Mouse (Mus musculus) embryonic facial prominence, embryonic 10.5 days (tissue): ENCODE data around the gene Spint4. TPM values are rescaled to one million over a fixed set of nuclear protein-coding genes. Genes with fewer than 3 reads are reported as not detected.
"Not testable (repeated sequence)": the region's sequence is repeated elsewhere in the genome, so short reads cannot be mapped to it uniquely, and the experiment has no call there.

Experiments used
- DNase-seq: peaks from one replicate; pipeline ENCODE4 v3.0.0-alpha.2; 2017; ENCODE audit warnings: low spot score
- H3K27ac ChIP-seq: fragments of 300-500 bp; sonication (generic); replicated peaks from 2 replicates; pipeline ENCODE4 v1.5.1; 2016; ENCODE audit warnings: mild to moderate bottlenecking
- H3K27me3 ChIP-seq: fragments of 300-500 bp; sonication (generic); replicated peaks from 2 replicates; pipeline ENCODE4 v1.6.1; 2016; ENCODE audit warnings: low read depth, mild to moderate bottlenecking; ENCODE audit not compliant: poor library complexity, severe bottlenecking
- H3K36me3 ChIP-seq: fragments of 300-500 bp; sonication (generic); replicated peaks from 2 replicates; pipeline ENCODE4 v1.6.1; 2016; ENCODE audit warnings: mild to moderate bottlenecking, moderate library complexity
- H3K4me1 ChIP-seq: fragments of 300-500 bp; sonication (generic); 2 replicates; pipeline ENCODE4 v1.6.1; 2016
- H3K4me3 ChIP-seq: fragments of 300-500 bp; sonication (generic); 2 replicates; pipeline ENCODE4 v1.5.1; 2016; ENCODE audit warnings: mild to moderate bottlenecking, moderate library complexity
- H3K9me3 ChIP-seq: fragments of 300-500 bp; sonication (generic); 2 replicates; pipeline ENCODE4 v1.6.1; 2016; ENCODE audit warnings: mild to moderate bottlenecking
- WGBS: fragments of 180-500 bp; shearing (Covaris S2); methylation state at CpG from one replicate; pipeline ENCODE4 v1.1.7; 2016; 5-methylcytosine and 5-hydroxymethylcytosine counted together
- polyA plus RNA-seq: library from polyadenylated mRNA; unstranded; fragments of >200 nt; fragmentation: Nextera tagmentation; extraction: Ambion mirVana; gene quantifications from 2 replicates; pipeline ENCODE4 v1.2.1, GENCODE M21; 2016

The Spint4 gene
- polyA plus RNA-seq, 1 experiment from 2014 or later, result not detected

- Histone ChIP-seq H3K9me3 (no peaks in the 10 kb centered on the region), H3K27me3 (no peaks in the 10 kb centered on the region), H3K4me3 (no peak overlapping the region), H3K27ac (no peak overlapping the region), H3K4me1 (no peaks in the 10 kb centered on the region), H3K36me3 (no peaks in the 10 kb centered on the region)
- no peak for DNase-seq
- 86% methylated on average over 5 of the region's 5 CpGs for WGBS
Observed at GRCm38 (mm10) chr2:164700959-164701358, 2.7 kb downstream of the Spint4 start.

- DNase-seq, result no peak
- Histone ChIP-seq H3K4me3 (no peak overlapping the region), H3K27me3 (no peaks in the 10 kb centered on the region), H3K27ac (no peak overlapping the region), H3K9me3 (no peaks in the 10 kb centered on the region), H3K4me1 (no peaks in the 10 kb centered on the region), H3K36me3 (no peaks in the 10 kb centered on the region)
- 90% methylated on average over 5 of the region's 5 CpGs for WGBS
Observed at GRCm38 (mm10) chr2:164701761-164702160, 3.5 kb downstream of the Spint4 start.

- WGBS, result 72% methylated on average over 5 of the region's 5 CpGs
- Histone ChIP-seq H3K9me3 (no peaks in the 10 kb centered on the region), H3K27ac (no peak overlapping the region), H3K4me1 (no peaks in the 10 kb centered on the region), H3K36me3 (no peaks in the 10 kb centered on the region), H3K27me3 (no peaks in the 10 kb centered on the region), H3K4me3 (no peak overlapping the region)
- no peak for DNase-seq
Observed at GRCm38 (mm10) chr2:164704235-164704634, 5.9 kb downstream of the Spint4 start.

GRCm38 (mm10) chr2:164705328-164705727, 7.0 kb downstream of the Spint4 start:
- no peaks in the 10 kb centered on the region for H3K36me3 ChIP-seq
- WGBS, result 94% methylated on average over 6 of the region's 6 CpGs
- no peak overlapping the region for H3K4me3 ChIP-seq
- H3K4me1 ChIP-seq, result no peaks in the 10 kb centered on the region
- no peak overlapping the region for H3K27ac ChIP-seq
- DNase-seq, result no peak
- H3K27me3 ChIP-seq, result no peaks in the 10 kb centered on the region
- H3K9me3 ChIP-seq, result no peaks in the 10 kb centered on the region

- Histone ChIP-seq H3K4me3 (no peak overlapping the region), H3K27me3 (no peaks in the 10 kb centered on the region), H3K9me3 (no peaks in the 10 kb centered on the region), H3K27ac (no peak overlapping the region), H3K4me1 (no peaks in the 10 kb centered on the region), H3K36me3 (no peaks in the 10 kb centered on the region)
- 93% methylated on average over 14 of the region's 14 CpGs for WGBS
- no peak for DNase-seq
Observed at GRCm38 (mm10) chr2:164705991-164706390, 7.7 kb downstream of the Spint4 start.

GRCm38 (mm10) chr2:164715005-164715404, 16.7 kb downstream of the Spint4 start, which contains the start of gene Spint5:
TSS of gene Spint5 (plus strand) at chr2:164715305.
- Histone ChIP-seq H3K4me3 (no peak within 1 kb of the TSS), H3K27ac (no peak within 1 kb of the TSS), H3K36me3 (no peaks in the 10 kb centered on the region), H3K27me3 (no peaks in the 10 kb centered on the region), H3K4me1 (no peaks in the 10 kb centered on the region), H3K9me3 (no peaks in the 10 kb centered on the region)
- no peak for DNase-seq
- WGBS, result 77% methylated on average over 6 of the region's 6 CpGs

- not testable (repeated sequence) for H3K36me3 ChIP-seq, DNase-seq, H3K27me3 ChIP-seq, H3K4me3 ChIP-seq, H3K27ac ChIP-seq, H3K9me3 ChIP-seq, H3K4me1 ChIP-seq
- WGBS, result 92% methylated on average over 23 of the region's 23 CpGs
Observed at GRCm38 (mm10) chr2:164716194-164716786, 18.0 kb downstream of the Spint4 start.

GRCm38 (mm10) chr2:164723276-164723675, 25.0 kb downstream of the Spint4 start:
- Histone ChIP-seq H3K27me3 (peaks cover 5% of the 10 kb centered on the region; the same call in 1 of the 2 replicates), H3K9me3 (no peaks in the 10 kb centered on the region), H3K36me3 (no peaks in the 10 kb centered on the region), H3K27ac (no peak overlapping the region), H3K4me1 (no peaks in the 10 kb centered on the region), H3K4me3 (no peak overlapping the region)
- no peak for DNase-seq
- 68% methylated on average over 4 of the region's 4 CpGs for WGBS

- Histone ChIP-seq H3K4me1 (no peaks in the 10 kb centered on the region), H3K9me3 (no peaks in the 10 kb centered on the region), H3K27me3 (peaks cover 5% of the 10 kb centered on the region; the same call in 1 of the 2 replicates), H3K4me3 (no peak overlapping the region), H3K27ac (no peak overlapping the region), H3K36me3 (no peaks in the 10 kb centered on the region)
- peak; percentile 76 for DNase-seq
- 28% methylated on average over 6 of the region's 6 CpGs for WGBS
Observed at GRCm38 (mm10) chr2:164725895-164726619, 27.8 kb downstream of the Spint4 start.

GRCm38 (mm10) chr2:164731719-164732118, 33.4 kb downstream of the Spint4 start:
- 83% methylated on average over 5 of the region's 5 CpGs for WGBS

GRCm38 (mm10) chr2:164733259-164733658, 35.0 kb downstream of the Spint4 start:
- WGBS, result 87% methylated on average over 2 of the region's 2 CpGs
- Histone ChIP-seq H3K27me3 (no peaks in the 10 kb centered on the region), H3K27ac (no peak overlapping the region), H3K4me3 (no peak overlapping the region), H3K9me3 (no peaks in the 10 kb centered on the region), H3K36me3 (no peaks in the 10 kb centered on the region), H3K4me1 (peaks cover 4% of the 10 kb centered on the region; the same call in 1 of the 2 replicates)
- DNase-seq, result no peak

More at GRCm38 (mm10) chr2:164731719-164732118, 33.4 kb downstream of the Spint4 start:
- Histone ChIP-seq H3K36me3 (no peaks in the 10 kb centered on the region), H3K27me3 (peaks cover 5% of the 10 kb centered on the region; the same call in 1 of the 2 replicates), H3K27ac (no peak overlapping the region), H3K4me1 (peaks cover 4% of the 10 kb centered on the region; the same call in 1 of the 2 replicates), H3K9me3 (no peaks in the 10 kb centered on the region), H3K4me3 (no peak overlapping the region)
- DNase-seq, result no peak

GRCm38 (mm10) chr2:164734839-164735238, 36.5 kb downstream of the Spint4 start:
- WGBS, result 88% methylated on average over 5 of the region's 5 CpGs
- Histone ChIP-seq H3K27ac (no peak overlapping the region), H3K4me3 (no peak overlapping the region), H3K27me3 (no peaks in the 10 kb centered on the region), H3K36me3 (no peaks in the 10 kb centered on the region), H3K9me3 (no peaks in the 10 kb centered on the region), H3K4me1 (peaks cover 4% of the 10 kb centered on the region; the same call in 1 of the 2 replicates)
- DNase-seq, result no peak

- Histone ChIP-seq H3K4me1 (peaks cover 6% of the 10 kb centered on the region), H3K4me3 (no peak overlapping the region), H3K27ac (no peak overlapping the region), H3K36me3 (no peaks in the 10 kb centered on the region), H3K27me3 (no peaks in the 10 kb centered on the region), H3K9me3 (no peaks in the 10 kb centered on the region)
- 90% methylated on average over 5 of the region's 5 CpGs for WGBS
- no peak for DNase-seq
Observed at GRCm38 (mm10) chr2:164735446-164735845, 37.1 kb downstream of the Spint4 start.
